In genomic region chr15:84481259-84481877, GRCm38 (mm10) we compare ENCODE assay signal across 15 mouse cellular contexts. TPM values are rescaled to one million over a fixed set of nuclear protein-coding genes. Genes with fewer than 3 reads are reported as not detected.
DNase-seq lines count a peak whose midpoint lies in the region; ATAC-seq and TF ChIP-seq lines count a peak whose summit lies in the region.
"Had no signal": no experiment of that assay in that cellular context is flagged by ENCODE, and none has a peak within 500 bp of the region (broad histone marks: within the 10 kb centered on the region; RNA-seq: fewer than 3 reads in every experiment).

No protein-coding gene starts in this region.

- H3K27me3 ChIP-seq in forebrain, embryonic 13.5 days = peaks cover 10% of the 10 kb centered on the region
- no peaks in the 10 kb centered on the region for H3K27me3 ChIP-seq in forebrain, embryonic 15.5 days
- no peaks in the 10 kb centered on the region for H3K27me3 ChIP-seq in hindbrain, embryonic 16.5 days (replicated peaks; ENCODE audit: control insufficient read depth, insufficient read depth, low read length)
- no peaks in the 10 kb centered on the region for H3K27me3 ChIP-seq in midbrain, postnatal 0 days (ENCODE audit: insufficient read depth, low read length)
- H3K27me3 ChIP-seq: lung, embryonic 15.5 days had no signal

- no peaks in the 10 kb centered on the region for H3K36me3 ChIP-seq in forebrain, embryonic 13.5 days (ENCODE audit: poor library complexity, severe bottlenecking)
- no peaks in the 10 kb centered on the region for H3K36me3 ChIP-seq in forebrain, embryonic 15.5 days
- H3K36me3 ChIP-seq in hindbrain, embryonic 16.5 days (ENCODE audit: control insufficient read depth, insufficient read depth, low read length) = no peaks in the 10 kb centered on the region
- no peaks in the 10 kb centered on the region for H3K36me3 ChIP-seq in midbrain, postnatal 0 days (ENCODE audit: insufficient read depth, low read length)
- H3K36me3 ChIP-seq: heart, embryonic 15.5 days; lung, embryonic 15.5 days had no signal

- H3K4me3 ChIP-seq in forebrain, embryonic 13.5 days = no peak overlapping the region
- no peak overlapping the region for H3K4me3 ChIP-seq in forebrain, embryonic 15.5 days
- no peak overlapping the region for H3K4me3 ChIP-seq in hindbrain, embryonic 16.5 days (ENCODE audit: low read length)
- H3K4me3 ChIP-seq in midbrain, postnatal 0 days (ENCODE audit: low read depth, low read length) = no peak overlapping the region
- H3K4me3 ChIP-seq: heart, embryonic 15.5 days; lung, embryonic 15.5 days had no signal

- TF ChIP-seq CTCF in midbrain, postnatal 0 days (IDR thresholded peaks at IDR 0.05) = no peak

- H3K9me3 ChIP-seq in forebrain, embryonic 13.5 days (replicated peaks) = no peaks in the 10 kb centered on the region
- H3K9me3 ChIP-seq in forebrain, embryonic 15.5 days = no peaks in the 10 kb centered on the region
- no peaks in the 10 kb centered on the region for H3K9me3 ChIP-seq in hindbrain, embryonic 16.5 days (ENCODE audit: control insufficient read depth, low read length)
- H3K9me3 ChIP-seq in midbrain, postnatal 0 days (ENCODE audit: low read length) = no peaks in the 10 kb centered on the region
- H3K9me3 ChIP-seq: heart, embryonic 15.5 days; lung, embryonic 15.5 days had no signal

- peaks cover 45% of the 10 kb centered on the region for H3K4me1 ChIP-seq in forebrain, embryonic 13.5 days
- H3K4me1 ChIP-seq in forebrain, embryonic 15.5 days = peaks cover 23% of the 10 kb centered on the region
- peaks cover 10% of the 10 kb centered on the region for H3K4me1 ChIP-seq in hindbrain, embryonic 16.5 days (ENCODE audit: control insufficient read depth, insufficient read depth, low read depth, low read length)
- 0 out of 2 replicates have a peak, but pooled peaks cover 3% of the 10 kb centered on the region for H3K4me1 ChIP-seq in midbrain, postnatal 0 days (ENCODE audit: insufficient read depth, low read length)
- H3K4me1 ChIP-seq: heart, embryonic 15.5 days had no signal

- 26% methylated on average over 13 of the region's 13 CpGs for WGBS in forebrain, embryonic 13.5 days
- WGBS in forebrain, embryonic 15.5 days = 19% methylated on average over 13 of the region's 13 CpGs
- 26% methylated on average over 13 of the region's 13 CpGs for WGBS in hindbrain, embryonic 16.5 days
- WGBS in midbrain, postnatal 0 days = 32% methylated on average over 13 of the region's 13 CpGs

- ATAC-seq in forebrain, embryonic 13.5 days = no peak
- no peak for ATAC-seq in forebrain, embryonic 15.5 days (replicated peaks)
- ATAC-seq in hindbrain, embryonic 16.5 days = peak; percentile 34; the same call in 1 of the 2 replicates
- no peak for ATAC-seq in midbrain, postnatal 0 days (ENCODE audit: low FRiP score)
- ATAC-seq: forebrain, postnatal 0 days; intestine, postnatal 0 days had no signal

- intact Hi-C loops in left cerebral cortex, postnatal 36 days (cut with DNase I) = loop anchor here (5.0 kb wide), 1 partner anchor 46 kb away; no protein-coding TSS in a partner anchor

- H3K27ac ChIP-seq in forebrain, embryonic 13.5 days = peak overlapping the region; percentile 25; the same call in 1 of the 2 replicates
- H3K27ac ChIP-seq in forebrain, embryonic 15.5 days (replicated peaks) = no peak overlapping the region
- H3K27ac ChIP-seq in hindbrain, embryonic 16.5 days (ENCODE audit: low read depth, low read length) = 0 out of 2 replicates have a peak overlapping the region, but pooled peaks have one; percentile 17
- no peak overlapping the region for H3K27ac ChIP-seq in midbrain, postnatal 0 days (ENCODE audit: low read depth, low read length)
- H3K27ac ChIP-seq: heart, embryonic 15.5 days; lung, embryonic 15.5 days had no signal

- peak; percentile 29 for DNase-seq in kidney, postnatal 14 days
- peak; percentile 23 for DNase-seq in midbrain, postnatal 0 days (ENCODE audit: low spot score)
- DNase-seq in left cerebral cortex, postnatal 36 days (ENCODE audit: low spot score in 2 of 2) = no peak
- DNase-seq in adipocyte (ENCODE audit: low spot score) = no peak
- DNase-seq in adrenal gland, postnatal 4 days (ENCODE audit: low spot score in 2 of 2) = no peak
- DNase-seq: cerebellum, adult 9-11 months; forebrain, postnatal 0 days; thymus, adult 18-20 months had no signal

- H3K9ac ChIP-seq in forebrain, embryonic 13.5 days = no peak overlapping the region
- H3K9ac ChIP-seq in forebrain, embryonic 15.5 days (replicated peaks) = no peak overlapping the region
- H3K9ac ChIP-seq in hindbrain, embryonic 16.5 days (ENCODE audit: low read depth, low read length) = no peak overlapping the region
- H3K9ac ChIP-seq in midbrain, postnatal 0 days (replicated peaks; ENCODE audit: low read length, poor library complexity, severe bottlenecking) = no peak overlapping the region
- H3K9ac ChIP-seq: forebrain, postnatal 0 days; heart, embryonic 15.5 days; lung, embryonic 15.5 days had no signal

- H3K4me2 ChIP-seq in forebrain, embryonic 13.5 days = no peak overlapping the region
- no peak overlapping the region for H3K4me2 ChIP-seq in forebrain, embryonic 15.5 days (replicated peaks)
- H3K4me2 ChIP-seq in hindbrain, embryonic 16.5 days (ENCODE audit: low read length) = no peak overlapping the region
- no peak overlapping the region for H3K4me2 ChIP-seq in midbrain, postnatal 0 days (ENCODE audit: low read depth, low read length, poor library complexity, severe bottlenecking)
- H3K4me2 ChIP-seq: heart, embryonic 15.5 days; lung, embryonic 15.5 days had no signal

RNA-seq across cellular contexts. Expression of gene Shisal1, which starts 34.5 kb away (rescaled TPM):
- 6.1 TPM in 2 replicates for polyA plus RNA-seq in forebrain, embryonic 13.5 days (2015; fragmentation: Nextera tagmentation; extraction: Ambion mirVana)
- 11.3 and 12.5 TPM in 2 replicates for polyA plus RNA-seq in forebrain, embryonic 15.5 days (2015; fragmentation: Nextera tagmentation; extraction: Ambion mirVana)
- 8.6 and 12.3 TPM in 2 replicates for polyA plus RNA-seq in hindbrain, embryonic 16.5 days (2015; fragmentation: Nextera tagmentation; extraction: Ambion mirVana)
- total RNA-seq in midbrain, postnatal 0 days (2014; rRNA removed) = 50.0 and 73.5 TPM in 2 replicates
- 18.1 and 20.4 TPM in 2 replicates for polyA plus RNA-seq in midbrain, postnatal 0 days (2015; fragmentation: Nextera tagmentation; extraction: Ambion mirVana)
- total RNA-seq in left cerebral cortex, postnatal 36 days (2021) = 10 to 100 TPM; 39.1 to 48.5 TPM
- 1 to 10 TPM; 3.6 to 5.3 TPM for total RNA-seq in adrenal gland, postnatal 4 days (2021)
- total RNA-seq: megakaryocyte-erythroid progenitor cell, adult 5-6 weeks had no signal

Comparison
In these comparisons a context has a peak if more than half of its experiments do, and no peak if none do; other contexts are left out.
1. H3K27ac ChIP-seq: peak in forebrain, embryonic 13.5 days (single experiment) and hindbrain, embryonic 16.5 days (single experiment); none in forebrain, embryonic 15.5 days (single experiment) and midbrain, postnatal 0 days (single experiment).
2. DNase-seq: peak in kidney, postnatal 14 days (single experiment) and midbrain, postnatal 0 days (single experiment); none in left cerebral cortex, postnatal 36 days (0 of 2), adipocyte (single experiment) and adrenal gland, postnatal 4 days (0 of 2).